Mouse (Mus musculus): ENCODE measurements around the gene Spib.
A peak's percentile ranks its signal among the peaks of the same experiment; 100 is the strongest.

- peak; percentile 58; the same call in 1 of the 2 replicates for TF ChIP-seq POLR2A (IDR thresholded peaks at IDR 0.05; ENCODE audit: borderline replicate concordance, control insufficient read depth, low read depth, low read length)
- TF ChIP-seq CTCF (IDR thresholded peaks at IDR 0.05; ENCODE audit: control insufficient read depth, insufficient read depth, low read length), result peak; percentile 93
Measured at GRCm38 (mm10) chr7:44548497-44549087, 16.7 kb upstream of the Spib start, which contains the start of gene Pold1.
